Mouse (Mus musculus): ENCODE measurements around the gene Rap1b. TPM values are rescaled to one million over a fixed set of nuclear protein-coding genes. Genes with fewer than 3 reads are reported as not detected.
"Not testable (repeated sequence)": the region's sequence is repeated elsewhere in the genome, so short reads cannot be mapped to it uniquely, and the experiment has no call there.

Rap1b gene
- total RNA-seq (2021): 126 and 130 TPM in 2 replicates
- long read RNA-seq, experiment 1, transcript Rap1b-201 (8 exons, 2,724 nt): major isoform, 236 of 262 reads
- long read RNA-seq, experiment 1, partial matches to known transcripts: 12 of 262 reads
- long read RNA-seq, experiment 1, other reads (novel, unspliced or antisense): 14 of 262 reads
- long read RNA-seq, experiment 2, transcript Rap1b-201 (8 exons, 2,724 nt): major isoform, 130 of 151 reads
- long read RNA-seq, experiment 2, partial matches to known transcripts: 1 of 151 reads
- long read RNA-seq, experiment 2, other reads (novel, unspliced or antisense): 20 of 151 reads

DNA sequence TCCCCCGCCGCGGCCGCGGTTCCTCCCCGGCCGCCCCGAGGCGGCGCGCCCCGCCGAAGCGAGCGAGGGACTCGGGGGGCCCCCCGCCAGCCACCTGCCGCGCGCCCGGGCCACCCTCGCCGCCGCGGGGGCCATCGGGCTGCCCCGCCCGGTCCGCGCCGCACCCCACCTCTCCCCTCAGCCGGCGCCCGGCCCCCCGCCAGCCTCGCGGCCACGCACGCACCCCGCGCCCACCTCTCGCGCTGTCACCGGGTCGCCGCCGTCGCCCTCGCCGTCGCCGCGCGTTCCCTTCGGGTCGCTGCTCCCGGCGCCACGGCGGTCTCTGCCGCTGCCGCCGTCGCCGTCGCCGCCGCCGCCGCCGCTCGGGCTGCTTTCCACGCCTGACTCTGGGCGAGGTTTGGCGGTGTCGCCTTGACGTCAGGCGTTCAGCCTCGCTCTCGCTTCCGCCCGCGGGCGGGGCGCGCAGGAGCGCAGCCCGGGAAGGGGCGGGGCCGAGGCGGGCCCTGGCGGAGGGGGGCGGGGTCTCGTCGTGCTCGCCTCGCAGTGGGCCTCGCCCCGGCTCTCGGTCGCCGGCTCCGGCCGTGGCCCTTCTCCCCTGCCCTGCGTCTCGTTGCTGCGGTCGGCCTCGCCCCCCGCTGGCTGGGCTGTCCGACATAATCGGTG is at the start of gene Rap1b:
Gene Rap1b, minus strand, starts transcription at position 439 of the 663 bp plus-strand sequence.
- peak; percentile 99 for DNase-seq

DNA sequence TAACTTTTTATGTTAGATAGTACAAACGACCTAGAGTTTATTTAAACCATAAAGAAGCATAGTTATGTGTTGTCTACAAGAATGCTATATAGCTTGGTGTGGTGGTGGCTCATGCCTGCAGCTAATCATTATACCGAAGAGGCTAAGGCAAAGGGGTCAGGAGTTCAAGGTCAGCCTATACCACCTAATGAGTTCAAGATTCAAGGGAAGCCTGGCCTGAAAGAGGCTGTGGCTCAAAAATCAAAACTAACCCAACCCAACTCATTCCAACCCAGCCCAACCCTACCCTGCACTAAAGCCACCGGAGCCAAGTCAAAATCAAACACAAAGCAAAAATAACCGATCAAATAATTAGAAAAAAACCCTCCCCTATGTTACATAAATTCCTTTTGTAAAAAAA is 49.4 kb upstream of the Rap1b start:
- no peak for DNase-seq

DNA sequence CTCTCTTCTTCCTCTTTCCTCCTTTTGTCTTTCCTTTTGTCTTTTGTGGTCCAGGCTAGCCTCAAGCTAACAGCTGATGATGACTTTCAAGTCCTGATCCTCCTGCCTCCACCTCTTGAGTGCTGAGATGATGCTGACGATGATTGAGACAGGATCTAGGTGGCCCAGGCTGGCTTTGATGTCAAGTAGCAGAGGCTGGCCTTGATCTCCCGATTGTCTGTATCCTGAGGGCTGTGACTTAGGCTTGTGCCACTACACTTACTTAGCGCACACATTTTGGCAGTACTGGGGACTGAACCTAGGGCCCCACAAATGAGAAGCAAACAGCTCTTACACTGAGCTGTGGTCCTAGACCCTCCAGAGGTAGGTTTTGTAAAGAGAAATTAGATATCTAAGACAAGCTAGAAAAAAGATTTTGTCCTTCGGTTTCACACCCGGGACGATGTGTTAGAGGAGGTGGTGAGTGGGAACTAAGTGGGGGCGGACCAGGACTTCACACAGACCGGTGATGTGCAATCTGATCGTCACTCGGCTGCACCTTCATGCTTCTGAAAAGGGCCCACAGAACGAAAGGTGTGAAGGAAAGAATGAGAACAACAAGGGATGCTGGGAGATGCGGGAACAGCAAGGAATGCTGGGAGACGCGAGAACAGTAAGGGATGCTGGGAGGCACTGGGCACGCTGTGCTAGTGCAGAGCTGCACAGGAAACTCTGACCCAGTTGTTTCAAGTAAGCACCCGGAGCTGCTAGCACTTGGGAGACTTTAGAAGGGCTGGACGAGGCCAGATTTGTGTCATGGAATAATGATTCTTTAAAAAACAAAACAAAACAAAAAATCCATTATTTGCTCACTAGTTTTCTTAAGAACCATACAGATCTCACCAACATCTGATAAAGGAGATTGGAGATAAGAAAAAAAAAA is 48.5 kb upstream of the Rap1b start:
- DNase-seq: no peak

DNA sequence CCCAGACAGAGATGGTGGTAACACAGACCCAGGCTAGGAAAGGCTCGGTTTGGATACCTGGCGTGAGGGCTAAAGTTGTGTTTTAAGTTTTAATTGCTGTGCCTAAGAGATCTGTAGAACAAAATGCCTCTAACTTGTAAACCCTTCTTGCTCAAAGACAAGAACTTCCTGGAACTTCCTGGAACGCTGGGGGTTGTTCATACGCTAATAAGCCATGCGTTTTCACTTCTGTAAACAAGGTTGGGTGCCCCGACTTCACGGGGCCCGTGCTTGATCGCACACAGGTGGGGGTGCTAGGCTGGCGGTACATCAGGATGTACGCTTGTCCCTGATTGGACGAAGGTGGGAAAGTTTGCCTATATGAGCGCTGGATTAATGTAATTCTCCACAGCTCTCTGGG is 47.3 kb upstream of the Rap1b start:
- not testable (repeated sequence) for DNase-seq

DNA sequence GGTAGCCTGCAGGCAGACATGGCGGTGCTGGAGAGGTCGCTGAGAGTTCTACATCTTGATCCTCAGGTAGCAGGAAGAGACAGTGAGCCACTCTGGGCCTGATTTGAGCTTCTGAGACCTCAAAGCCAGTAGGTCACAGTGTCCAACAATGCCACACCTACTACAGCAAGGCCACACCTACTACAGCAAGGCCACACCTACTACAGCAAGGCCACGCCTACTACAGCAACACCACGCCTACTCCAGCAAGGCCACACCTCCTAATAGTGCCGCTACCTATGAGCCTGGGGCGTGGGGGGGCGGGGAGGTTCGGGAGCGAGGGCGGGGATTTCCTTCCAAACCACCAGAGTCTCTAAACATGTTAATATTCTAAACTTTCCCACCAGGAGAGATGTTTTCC is 45.5 kb upstream of the Rap1b start:
- DNase-seq: no peak

DNA sequence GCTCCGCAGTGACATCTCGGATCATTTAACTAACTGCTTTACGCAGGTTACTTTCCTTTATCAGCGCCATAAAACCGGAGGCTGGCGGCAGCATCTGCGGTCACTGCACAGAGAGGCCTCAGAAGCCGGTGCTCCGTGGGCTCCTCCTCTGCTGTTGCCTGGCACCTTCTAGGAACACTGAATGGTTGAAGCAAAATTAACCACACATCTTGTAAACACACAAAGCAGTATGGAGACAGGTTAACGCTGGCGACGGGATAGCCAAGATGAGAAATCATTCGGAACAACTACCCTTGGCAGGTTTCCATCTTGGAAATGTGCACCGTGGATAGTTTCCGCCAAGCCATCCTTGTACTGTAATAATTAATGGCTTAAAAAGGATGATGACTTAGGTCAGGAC is 43.0 kb upstream of the Rap1b start:
- DNase-seq: no peak

DNA sequence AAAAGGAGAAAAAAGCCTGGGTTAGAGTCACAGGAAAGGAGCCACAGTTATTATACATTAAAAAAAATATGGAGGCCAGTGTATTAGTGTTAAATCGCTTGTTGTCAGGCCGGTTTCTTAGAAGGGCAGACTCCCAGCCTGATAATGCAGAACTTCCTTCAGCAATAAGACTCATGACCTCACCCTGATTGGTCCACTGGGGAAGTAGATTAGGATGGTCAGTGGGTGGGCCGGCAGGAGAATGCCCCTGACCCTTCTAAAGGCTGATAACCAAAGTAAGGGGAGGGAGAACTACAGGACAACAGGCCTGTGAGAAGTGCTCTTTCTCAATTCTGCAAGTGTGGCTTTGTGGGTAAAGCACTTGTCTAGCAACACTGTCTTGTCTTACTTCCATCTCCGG is 39.5 kb upstream of the Rap1b start:
- no peak for DNase-seq

DNA sequence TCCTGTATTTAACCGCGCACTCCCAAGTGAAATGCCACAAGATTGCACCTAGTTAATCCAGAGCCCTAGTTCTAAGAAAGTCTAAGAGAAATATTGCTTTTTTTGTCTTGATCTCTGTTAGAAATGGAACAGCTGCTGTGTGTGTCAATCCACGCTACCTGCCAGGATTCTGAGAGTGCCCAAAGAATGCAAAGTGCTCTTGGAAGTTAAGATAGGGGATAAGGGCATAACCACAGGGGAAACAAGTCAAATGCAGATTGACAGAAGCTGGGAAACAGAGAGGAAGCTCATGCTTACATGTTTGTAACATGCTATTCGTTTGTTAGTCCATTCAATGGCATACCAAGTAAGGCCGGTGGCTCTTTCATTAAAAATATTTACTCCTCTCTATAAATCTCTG is 38.9 kb upstream of the Rap1b start:
- no peak for DNase-seq

DNA sequence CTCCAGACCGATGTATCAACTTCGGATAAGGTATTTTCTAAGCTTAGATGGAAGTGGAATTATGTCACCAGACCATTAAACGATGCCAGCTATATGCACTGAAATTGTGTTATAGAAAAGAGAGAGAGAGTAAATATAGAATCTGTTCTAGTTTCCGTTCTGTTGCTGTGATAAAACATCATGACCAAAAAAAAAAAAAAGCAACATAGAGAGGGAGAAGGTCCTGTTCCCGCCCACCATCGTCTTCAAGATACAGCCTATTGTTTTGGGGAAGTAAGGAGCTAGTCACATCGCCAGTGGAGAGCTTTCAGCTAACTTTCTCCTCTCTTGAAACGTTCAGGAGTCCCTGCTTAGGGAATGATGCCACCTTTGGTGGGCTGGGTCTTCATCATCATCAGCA is 37.6 kb upstream of the Rap1b start:
- DNase-seq: no peak

DNA sequence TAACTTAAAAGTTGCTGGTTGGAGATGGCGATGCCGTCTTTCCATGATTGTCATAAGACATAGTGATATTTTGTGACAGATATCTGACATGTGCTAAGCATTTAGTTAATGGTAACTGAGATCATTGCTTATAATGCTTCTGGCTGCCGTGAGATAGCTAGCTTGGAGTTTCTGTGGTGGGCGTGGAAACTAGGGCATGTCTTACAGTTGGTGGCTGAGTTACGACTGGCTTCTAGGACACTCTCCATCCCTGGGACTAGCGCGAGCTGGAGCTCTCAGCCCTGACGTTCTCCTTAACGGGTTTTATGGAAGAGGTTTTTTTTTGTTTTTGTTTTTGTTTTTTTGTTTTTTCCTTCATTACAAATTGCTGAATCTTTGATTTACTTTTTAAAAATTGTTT is 32.8 kb upstream of the Rap1b start:
- no peak for DNase-seq

DNA sequence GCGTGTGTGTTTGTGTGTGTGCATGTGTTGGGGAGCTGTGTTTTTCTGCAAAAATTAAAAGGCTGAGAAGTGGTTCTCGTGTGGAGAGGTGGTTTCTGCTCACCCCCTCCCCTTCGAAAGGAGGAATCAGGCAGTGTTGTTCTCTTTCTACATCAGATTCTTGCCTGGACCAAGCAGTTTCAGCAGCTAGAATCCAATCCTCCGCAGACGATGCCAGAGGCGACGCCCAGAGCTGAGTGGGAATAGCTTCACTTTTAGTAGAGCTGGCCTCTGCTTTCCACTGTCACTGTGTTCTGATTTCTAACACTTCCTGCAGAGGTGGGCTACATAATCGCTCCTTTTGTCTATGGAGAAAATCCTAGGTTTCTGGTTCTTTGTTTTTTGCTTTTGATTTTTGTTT is 31.0 kb upstream of the Rap1b start:
- no peak for DNase-seq

DNA sequence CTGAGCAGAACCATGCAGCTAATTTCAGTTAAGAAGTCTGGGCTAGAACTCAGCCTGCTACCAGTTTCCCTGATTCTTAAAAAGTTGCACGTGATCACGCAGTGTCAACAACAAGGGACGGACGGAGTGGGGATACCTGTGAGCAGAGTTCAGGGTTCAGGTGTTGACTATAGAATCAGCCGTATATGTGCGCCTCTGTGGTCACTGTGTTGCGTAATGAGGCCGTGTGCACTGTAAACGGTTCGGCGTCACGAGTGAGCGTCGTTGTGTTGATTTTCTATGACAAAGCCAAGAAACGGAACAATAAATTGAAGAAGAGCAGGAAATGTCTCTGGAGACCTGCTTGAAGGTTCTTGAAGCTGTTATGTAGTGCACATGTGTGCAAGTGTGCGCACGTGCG is 30.6 kb upstream of the Rap1b start:
- DNase-seq: no peak

DNA sequence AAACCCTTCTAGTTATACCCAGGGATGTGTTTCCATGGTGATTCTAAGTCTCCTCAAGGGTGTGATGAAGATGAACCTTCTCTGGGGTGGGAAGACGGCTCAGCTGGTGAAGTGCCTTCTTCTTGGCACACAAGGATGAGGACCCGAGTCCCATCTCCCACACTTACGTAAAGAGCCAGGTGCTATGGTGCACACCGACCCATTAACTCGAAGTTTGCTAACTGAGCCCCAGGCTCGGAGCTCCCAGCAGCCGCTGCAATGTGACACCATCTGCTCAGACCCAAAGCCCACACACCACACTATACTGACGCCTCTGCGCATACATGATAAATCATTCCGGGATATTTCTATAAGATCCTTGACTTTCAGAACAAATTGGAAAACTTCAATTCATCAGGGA is 29.1 kb upstream of the Rap1b start:
- no peak for DNase-seq

DNA sequence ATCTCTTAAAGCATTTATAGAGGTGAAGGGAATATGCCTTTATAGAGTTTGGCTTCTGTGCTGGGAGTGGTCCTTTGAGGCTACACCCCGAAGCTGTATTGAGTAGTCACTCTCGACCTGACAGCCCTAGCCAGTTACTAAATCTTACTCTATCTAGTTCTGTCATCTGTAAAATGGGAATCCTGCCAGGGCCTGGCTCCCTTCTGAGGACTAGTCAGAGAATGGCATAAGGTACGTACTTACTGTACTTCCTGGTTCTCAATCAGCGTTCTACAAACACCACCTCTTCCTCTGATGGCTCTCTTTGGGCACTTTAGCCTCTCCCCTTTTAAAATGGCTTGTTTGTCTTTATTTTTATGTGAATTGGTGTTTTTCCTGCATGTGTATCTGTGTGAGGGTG is 28.1 kb upstream of the Rap1b start:
- peak; percentile 36 for DNase-seq

DNA sequence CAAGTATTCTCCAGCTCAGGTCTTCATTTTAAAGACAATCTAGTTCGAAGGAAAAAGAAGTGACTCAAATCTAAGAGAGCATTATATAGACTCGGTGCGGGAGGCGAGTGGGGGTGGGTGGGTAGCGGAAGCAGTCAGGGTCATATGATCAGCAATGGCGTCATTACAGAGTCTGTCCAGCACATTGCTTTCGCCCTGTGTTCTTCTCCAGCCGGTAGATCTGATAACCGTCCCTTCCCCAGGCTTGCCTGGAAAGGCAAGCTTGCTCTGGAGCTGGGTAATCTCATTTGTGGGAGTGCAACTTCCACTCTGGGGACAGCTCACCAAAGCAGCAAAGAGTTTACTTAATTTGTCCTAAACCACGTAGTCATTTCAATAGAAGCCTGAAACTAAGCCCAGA is 26.6 kb upstream of the Rap1b start:
- no peak for DNase-seq

DNA sequence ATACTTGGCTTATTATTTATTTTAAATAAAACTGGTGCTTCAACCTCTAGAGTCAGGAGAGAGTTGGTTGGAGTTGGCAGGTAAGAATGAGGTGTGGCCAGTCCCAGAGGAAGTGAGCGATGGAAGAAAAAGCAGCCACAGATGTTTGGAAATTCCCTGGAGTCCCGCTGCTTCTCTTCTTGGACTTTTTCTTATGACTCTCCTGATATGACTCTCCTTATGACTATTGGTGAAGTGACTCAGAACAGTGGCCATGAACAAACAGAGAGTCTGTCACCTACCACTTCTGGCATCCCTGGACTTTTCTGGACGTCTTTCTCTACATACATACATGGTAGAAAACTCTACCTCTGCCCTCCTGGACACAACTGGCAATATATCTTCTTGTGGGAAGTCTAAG is 21.5 kb upstream of the Rap1b start:
- DNase-seq: no peak

DNA sequence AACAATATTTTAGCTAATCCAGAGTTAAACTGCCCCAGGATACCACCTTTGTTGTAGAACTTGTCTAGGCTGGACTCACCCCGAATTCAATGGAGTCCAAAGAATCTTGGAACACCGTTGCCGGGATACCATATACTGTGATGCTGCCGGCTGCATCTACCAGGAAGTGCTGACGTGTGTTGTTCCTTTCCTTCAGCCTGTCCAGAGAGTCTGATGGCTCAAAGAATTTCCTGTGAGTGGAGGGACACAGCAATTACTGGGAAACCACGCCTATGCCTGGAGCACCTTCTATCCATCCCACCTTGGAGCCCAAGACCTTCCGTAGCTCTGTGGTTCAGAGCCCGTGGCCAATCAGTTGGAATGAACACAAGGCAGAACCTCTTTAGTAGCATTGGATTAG is 20.8 kb upstream of the Rap1b start:
- no peak for DNase-seq

DNA sequence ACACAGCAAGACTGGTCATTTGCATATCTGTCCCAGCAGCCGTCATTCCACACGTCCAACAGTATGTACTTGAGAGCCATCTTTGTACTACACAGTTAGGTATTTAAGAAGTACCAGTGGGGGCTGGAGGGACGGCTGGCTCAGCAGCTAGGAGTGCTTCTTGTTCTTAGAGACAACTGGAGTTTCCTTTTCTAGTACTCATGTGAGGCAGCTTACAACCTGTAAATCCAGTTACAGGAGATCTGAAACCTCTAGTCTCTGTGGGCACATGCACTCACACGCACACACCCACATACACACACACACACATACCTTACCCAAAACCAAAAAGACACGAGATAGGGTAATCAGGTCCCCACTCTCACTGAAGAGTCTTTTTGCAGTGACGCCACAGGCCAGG is 18.9 kb upstream of the Rap1b start:
- DNase-seq: no peak

DNA sequence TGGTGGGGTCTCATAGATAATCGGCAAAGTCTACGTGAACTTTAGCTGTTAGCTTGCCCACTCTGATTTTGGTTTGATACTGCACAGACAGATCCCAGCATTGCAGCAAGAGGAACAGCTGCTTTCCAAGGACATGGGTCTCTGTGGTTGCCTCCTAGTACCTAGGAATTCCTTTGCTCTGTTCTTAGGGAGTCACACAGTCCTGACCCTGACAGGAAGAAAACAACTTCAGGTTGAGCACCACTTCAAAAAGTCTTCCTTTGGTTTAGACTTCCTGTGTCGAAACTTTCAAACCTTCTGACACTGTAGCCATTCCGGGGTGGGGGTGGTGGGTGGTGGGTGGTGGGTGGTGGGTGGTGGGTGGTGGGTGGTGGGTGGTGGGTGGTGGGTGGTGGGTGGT is 18.4 kb upstream of the Rap1b start:
- DNase-seq: no peak

DNA sequence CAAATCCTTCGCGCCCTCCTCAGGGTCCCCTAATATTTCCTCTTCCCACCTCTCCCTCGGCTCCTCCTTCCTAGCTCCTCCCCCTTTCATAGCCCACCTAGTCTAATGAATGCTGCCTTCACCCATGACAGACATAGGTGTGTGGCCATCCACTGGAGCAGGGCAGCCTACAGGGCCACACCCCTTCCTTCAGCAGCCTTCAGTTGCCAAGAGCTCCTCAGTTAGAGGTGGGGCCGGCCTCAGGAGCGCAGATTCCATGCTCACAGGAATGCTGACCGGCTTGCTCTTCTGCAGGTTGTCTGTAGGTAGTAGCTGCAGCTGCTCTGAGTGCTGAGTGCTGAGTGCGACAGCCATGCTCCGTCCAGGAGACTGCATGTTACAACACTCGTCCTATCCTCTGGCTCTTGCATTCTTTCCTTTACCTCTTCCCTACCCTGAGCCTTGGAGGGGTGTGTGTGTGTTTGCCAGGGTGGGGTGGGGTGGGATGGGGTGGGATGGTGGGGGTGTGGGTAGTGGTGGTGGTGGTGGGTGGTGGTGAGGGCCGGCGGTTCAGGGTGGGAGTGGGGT is 16.3 kb upstream of the Rap1b start:
- DNase-seq: no peak

DNA sequence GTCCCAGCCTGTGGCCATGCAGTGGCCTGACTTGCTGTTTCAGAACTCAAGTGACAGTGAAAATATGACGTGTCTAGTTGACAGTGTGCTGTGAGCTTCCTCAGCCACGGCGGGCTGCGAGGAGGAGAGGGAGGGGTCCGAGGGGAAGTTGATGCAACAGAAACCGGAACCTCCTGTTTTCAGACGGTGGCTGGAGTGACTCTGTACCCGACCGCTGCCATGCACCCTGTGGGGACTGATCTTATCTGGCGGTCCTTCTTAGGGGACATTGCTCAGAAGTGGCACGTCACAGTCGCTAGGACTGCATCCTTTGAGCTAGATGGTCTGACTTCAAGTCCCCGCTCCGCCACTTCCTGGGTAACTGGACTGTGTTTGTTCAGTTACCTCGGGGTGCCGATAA is 15.1 kb upstream of the Rap1b start:
- DNase-seq: peak; percentile 31

DNA sequence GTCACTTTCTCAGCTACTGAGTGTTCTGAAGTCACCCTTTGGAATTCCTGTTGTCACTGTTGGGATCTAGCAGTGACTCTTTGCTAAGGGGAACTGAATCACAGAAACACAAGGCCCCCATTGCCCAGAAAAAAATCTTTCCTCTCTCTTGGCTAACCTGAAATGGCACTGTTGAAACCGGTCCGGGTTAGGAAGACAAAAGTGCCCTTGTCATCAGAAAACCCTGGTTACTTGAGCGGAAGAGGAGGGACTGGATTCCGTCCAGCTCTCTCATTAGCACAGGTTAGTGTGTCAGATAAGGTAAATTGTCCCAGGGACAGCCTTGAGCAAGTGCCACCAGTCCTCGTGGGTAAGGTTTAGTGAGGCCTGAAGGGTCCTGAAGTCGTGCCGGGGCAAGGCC is 14.5 kb upstream of the Rap1b start:
- DNase-seq: no peak

DNA sequence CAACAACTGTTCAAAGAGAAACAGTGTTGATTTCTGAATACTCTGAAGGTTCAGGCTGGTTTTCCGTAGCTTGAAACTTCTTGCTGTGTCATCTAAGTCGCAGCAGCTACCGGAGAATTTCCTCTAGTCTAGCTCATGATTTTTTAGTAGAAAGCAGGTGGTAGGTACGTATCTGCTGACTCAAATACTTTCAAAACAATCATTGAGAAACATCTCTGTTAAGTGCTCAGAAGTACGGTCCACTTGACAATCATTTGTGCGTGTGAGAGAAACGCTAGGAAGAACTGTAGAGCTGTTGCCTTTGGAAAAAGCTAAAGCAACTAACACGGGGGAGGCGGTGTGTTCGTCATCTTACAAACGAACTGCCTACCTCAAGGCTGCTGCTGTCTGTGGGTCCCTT is 14.0 kb upstream of the Rap1b start:
- DNase-seq: no peak
